Mouse (Mus musculus) cortical plate, adult 2 months (tissue): Measurements from ENCODE around the gene Gm11111. TPM values are rescaled to one million over a fixed set of nuclear protein-coding genes. Genes with fewer than 3 reads are reported as not detected.

ENCODE experiments used
- H3K27ac ChIP-seq: fragments of 200-500 bp; 2 replicates; pipeline ENCODE4 v1.5.1; 2012; ENCODE audit warnings: low read length, control low read depth, inconsistent platforms; ENCODE audit not compliant: insufficient read depth
- H3K4me1 ChIP-seq: fragments of 200-500 bp; 2 replicates; pipeline ENCODE4 v1.6.1; 2011; ENCODE audit warnings: low read length; ENCODE audit not compliant: control insufficient read depth, insufficient read depth
- H3K4me3 ChIP-seq: fragments of 200-500 bp; 2 replicates; pipeline ENCODE4 v1.5.1; 2011; ENCODE audit warnings: mild to moderate bottlenecking, low read length, control low read depth; ENCODE audit not compliant: insufficient read depth
- CTCF ChIP-seq: fragments of 200-500 bp; IDR thresholded peaks from 2 replicates; pipeline ENCODE4 v1.5.1; 2011; ENCODE audit warnings: mild to moderate bottlenecking, control low read depth, low read length; ENCODE audit not compliant: insufficient read depth; ENCODE audit errors: extremely low read depth
- POLR2A ChIP-seq: fragments of 200-500 bp; IDR thresholded peaks from 2 replicates; pipeline ENCODE4 v1.6.1; 2011; ENCODE audit warnings: mild to moderate bottlenecking, low read length, control low read depth; ENCODE audit not compliant: insufficient read depth; ENCODE audit errors: extremely low read depth
- polyA plus RNA-seq: library from polyadenylated mRNA; depleted of rRNA; stranded (reverse); fragments of >200 nt; gene quantifications from 2 replicates; pipeline ENCODE4 v1.2.3, GENCODE M21; 2012; rRNA removed

The Gm11111 gene
- polyA plus RNA-seq, 1 experiment = not detected

DNA sequence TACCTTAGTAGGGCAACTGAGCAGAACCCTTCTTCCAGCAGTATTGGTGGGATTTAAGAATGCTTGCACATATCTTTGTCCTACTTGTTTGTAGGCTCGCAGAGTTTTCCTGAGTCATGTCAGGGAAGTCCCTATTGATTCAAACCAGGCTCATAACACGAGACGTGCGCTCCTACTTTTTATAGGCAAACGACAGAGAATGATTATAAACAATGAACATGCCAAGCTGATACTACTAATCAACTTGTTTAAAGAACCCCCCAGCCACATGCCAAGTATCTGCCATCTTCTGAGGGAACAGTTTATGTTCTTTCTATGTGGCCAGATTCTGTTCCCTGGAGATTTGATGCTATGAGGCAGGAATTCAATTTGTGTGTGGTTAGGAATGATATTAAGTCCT, 28.3 kb downstream of the Gm11111 start:
- no peaks in the 10 kb centered on the region for H3K4me1 ChIP-seq
- no peak overlapping the region for H3K27ac ChIP-seq
- TF ChIP-seq CTCF = no peak
- TF ChIP-seq POLR2A = no peak
- H3K4me3 ChIP-seq = no peak overlapping the region

GRCm38 (mm10) chr5:98582051-98582450, 29.6 kb downstream of the Gm11111 start:
- Histone ChIP-seq H3K4me3 (no peak overlapping the region), H3K27ac (no peak overlapping the region), H3K4me1 (no peaks in the 10 kb centered on the region)
- TF ChIP-seq POLR2A (no peak), CTCF (no peak)

DNA sequence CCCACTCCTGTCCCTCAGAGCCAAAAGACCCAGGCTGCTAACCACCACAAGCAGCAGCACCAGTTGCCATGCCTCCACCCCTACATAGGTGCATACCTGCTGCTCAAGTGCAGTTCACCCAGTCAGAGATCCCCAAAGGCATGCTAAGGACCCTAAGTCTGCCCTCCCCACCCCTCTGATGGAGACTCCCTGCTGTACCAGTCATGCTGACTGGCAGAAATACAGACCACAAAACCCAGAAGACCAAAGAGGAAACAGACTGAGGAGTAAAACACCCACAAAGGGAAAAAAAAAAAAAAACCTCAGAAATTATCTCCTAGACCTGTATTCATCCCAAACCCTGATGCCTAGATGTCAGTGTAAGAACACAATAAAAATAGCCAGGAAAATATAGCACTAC, 33.4 kb downstream of the Gm11111 start:
- H3K4me1 ChIP-seq = no peaks in the 10 kb centered on the region
- no peak overlapping the region for H3K4me3 ChIP-seq
- H3K27ac ChIP-seq = no peak overlapping the region
- no peak for TF ChIP-seq CTCF

Other genes starting within 250 kb of the Gm11111 start
- 0.69 and 0.70 TPM in 2 replicates for gene Cfap299, start 223.4 kb upstream of the Gm11111 start, polyA plus RNA-seq